Mouse (Mus musculus) erythroblast, adult 5-6 weeks (primary cell): ENCODE results near the gene Mcmbp. TPM values are rescaled to one million over a fixed set of nuclear protein-coding genes. Genes with fewer than 3 reads are reported as not detected.

Experiments used
- total RNA-seq, 2 experiments: library from RNA; stranded (forward) in 1 of 2; stranded (reverse) in 1 of 2; fragments of 150-400 nt in 1 of 2; fragments of 200-764, 138-1000 nt in 1 of 2; gene quantifications; 2 replicates each; pipeline versions ENCODE4 v1.2.3 to v1.2.4; 2015 to 2017; ENCODE audit warnings: low replicate concordance in 2 of 2

Mcmbp gene
- total RNA-seq, 2 experiments from 2014 or later = 16.8 to 44.6 TPM

Other genes with a start within 250 kb of the Mcmbp start
- 0.58 and 6.9 TPM in 2 replicates for gene Bag3, start 216.9 kb downstream of the Mcmbp start, total RNA-seq (2015; ENCODE audit: low replicate concordance)
- gene Bag3, start 216.9 kb downstream of the Mcmbp start, total RNA-seq (2017; ENCODE audit: low replicate concordance) = 2.8 and 4.8 TPM in 2 replicates
- 2.1 and 4.4 TPM in 2 replicates for gene Inpp5f, start 129.2 kb downstream of the Mcmbp start, total RNA-seq (2015; ENCODE audit: low replicate concordance)
- gene Inpp5f, start 129.2 kb downstream of the Mcmbp start, total RNA-seq (2017; ENCODE audit: low replicate concordance) = 1.0 and 3.6 TPM in 2 replicates
- 11.7 and 32.0 TPM in 2 replicates for gene Sec23ip, start 4.4 kb upstream of the Mcmbp start, total RNA-seq (2015; ENCODE audit: low replicate concordance)
- gene Sec23ip, start 4.4 kb upstream of the Mcmbp start, total RNA-seq (2017; ENCODE audit: low replicate concordance) = 16.2 and 17.3 TPM in 2 replicates